Mouse (Mus musculus): ENCODE measurements around the gene Prkce. TPM values are rescaled to one million over a fixed set of nuclear protein-coding genes. Genes with fewer than 3 reads are reported as not detected.

Gene Prkce
- total and polyA plus RNA-seq, 2 experiments from 2014 or later = 91.3 to 94.3 TPM

GRCm38 (mm10) chr17:86551995-86552394, 384.4 kb downstream of the Prkce start:
- ATAC-seq (no peak), DNase-seq (no peak)
- WGBS = 52% methylated on average over 6 of the region's 6 CpGs
- Histone ChIP-seq H3K36me3 (ENCODE audit: insufficient read depth) (no peaks in the 10 kb centered on the region), H3K9me3 (ENCODE audit: low read length) (no peaks in the 10 kb centered on the region), H3K4me3 (ENCODE audit: low read depth, low read length) (no peak overlapping the region), H3K4me2 (ENCODE audit: low read depth) (no peak overlapping the region), H3K4me1 (ENCODE audit: insufficient read depth) (no peaks in the 10 kb centered on the region), H3K9ac (no peak overlapping the region), H3K27ac (ENCODE audit: low read depth, low read length) (no peak overlapping the region), H3K27me3 (ENCODE audit: insufficient read depth, low read length) (no peaks in the 10 kb centered on the region)
- no peak for TF ChIP-seq CTCF (IDR thresholded peaks at IDR 0.05; ENCODE audit: low read depth)

GRCm38 (mm10) chr17:86559206-86559891, 391.8 kb downstream of the Prkce start:
- H3K9ac ChIP-seq = no peak overlapping the region
- no peak for TF ChIP-seq CTCF (IDR thresholded peaks at IDR 0.05; ENCODE audit: low read depth)
- DNase-seq = no peak
- ATAC-seq = no peak
- 81% methylated on average over 15 of the region's 15 CpGs for WGBS
- no peak overlapping the region for H3K4me2 ChIP-seq (ENCODE audit: low read depth)
- H3K9me3 ChIP-seq (ENCODE audit: low read length) = no peaks in the 10 kb centered on the region
- H3K36me3 ChIP-seq (ENCODE audit: insufficient read depth) = no peaks in the 10 kb centered on the region; the same call in 1 of the 2 replicates
- H3K27me3 ChIP-seq (ENCODE audit: insufficient read depth, low read length) = no peaks in the 10 kb centered on the region
- no peaks in the 10 kb centered on the region for H3K4me1 ChIP-seq (ENCODE audit: insufficient read depth)
- no peak overlapping the region for H3K4me3 ChIP-seq (ENCODE audit: low read depth, low read length)
- no peak overlapping the region for H3K27ac ChIP-seq (ENCODE audit: low read depth, low read length)

GRCm38 (mm10) chr17:86560499-86560898, 392.9 kb downstream of the Prkce start:
- H3K36me3 ChIP-seq (ENCODE audit: insufficient read depth) = no peaks in the 10 kb centered on the region; the same call in 1 of the 2 replicates

GRCm38 (mm10) chr17:86570491-86570890, 402.9 kb downstream of the Prkce start:
- H3K4me1 ChIP-seq (ENCODE audit: insufficient read depth) = no peaks in the 10 kb centered on the region
- TF ChIP-seq CTCF (IDR thresholded peaks at IDR 0.05; ENCODE audit: low read depth) = no peak
- H3K4me2 ChIP-seq (ENCODE audit: low read depth) = no peak overlapping the region
- no peaks in the 10 kb centered on the region for H3K36me3 ChIP-seq (ENCODE audit: insufficient read depth)
- 86% methylated on average over 5 of the region's 5 CpGs for WGBS
- no peaks in the 10 kb centered on the region for H3K27me3 ChIP-seq (ENCODE audit: insufficient read depth, low read length)
- H3K4me3 ChIP-seq (ENCODE audit: low read depth, low read length) = no peak overlapping the region
- H3K27ac ChIP-seq (ENCODE audit: low read depth, low read length) = no peak overlapping the region
- H3K9ac ChIP-seq = no peak overlapping the region
- H3K9me3 ChIP-seq (ENCODE audit: low read length) = no peaks in the 10 kb centered on the region
- no peak for ATAC-seq
- no peak for DNase-seq

More at GRCm38 (mm10) chr17:86560499-86560898, 392.9 kb downstream of the Prkce start:
- no peaks in the 10 kb centered on the region for H3K27me3 ChIP-seq (ENCODE audit: insufficient read depth, low read length)
- no peak for ATAC-seq
- no peak overlapping the region for H3K9ac ChIP-seq
- H3K4me2 ChIP-seq (ENCODE audit: low read depth) = no peak overlapping the region
- no peak overlapping the region for H3K4me3 ChIP-seq (ENCODE audit: low read depth, low read length)
- no peak overlapping the region for H3K27ac ChIP-seq (ENCODE audit: low read depth, low read length)
- no peaks in the 10 kb centered on the region for H3K9me3 ChIP-seq (ENCODE audit: low read length)
- no peaks in the 10 kb centered on the region for H3K4me1 ChIP-seq (ENCODE audit: insufficient read depth)
- 94% methylated on average over 3 of the region's 3 CpGs for WGBS
- DNase-seq = no peak
- TF ChIP-seq CTCF (IDR thresholded peaks at IDR 0.05; ENCODE audit: low read depth) = no peak

GRCm38 (mm10) chr17:86571266-86571665, 403.7 kb downstream of the Prkce start:
- Histone ChIP-seq H3K9ac (no peak overlapping the region), H3K4me1 (ENCODE audit: insufficient read depth) (no peaks in the 10 kb centered on the region), H3K36me3 (ENCODE audit: insufficient read depth) (no peaks in the 10 kb centered on the region), H3K27me3 (ENCODE audit: insufficient read depth, low read length) (no peaks in the 10 kb centered on the region), H3K27ac (ENCODE audit: low read depth, low read length) (no peak overlapping the region), H3K4me3 (ENCODE audit: low read depth, low read length) (no peak overlapping the region), H3K4me2 (ENCODE audit: low read depth) (no peak overlapping the region), H3K9me3 (ENCODE audit: low read length) (no peaks in the 10 kb centered on the region)
- WGBS = 84% methylated on average over 3 of the region's 3 CpGs
- ATAC-seq (no peak), DNase-seq (no peak)
- TF ChIP-seq CTCF (IDR thresholded peaks at IDR 0.05; ENCODE audit: low read depth) = no peak

GRCm38 (mm10) chr17:86572136-86572535, 404.6 kb downstream of the Prkce start:
- no peak for ATAC-seq
- Histone ChIP-seq H3K4me2 (ENCODE audit: low read depth) (no peak overlapping the region), H3K27me3 (ENCODE audit: insufficient read depth, low read length) (no peaks in the 10 kb centered on the region), H3K27ac (ENCODE audit: low read depth, low read length) (no peak overlapping the region), H3K9me3 (ENCODE audit: low read length) (no peaks in the 10 kb centered on the region), H3K4me1 (ENCODE audit: insufficient read depth) (no peaks in the 10 kb centered on the region), H3K36me3 (ENCODE audit: insufficient read depth) (no peaks in the 10 kb centered on the region), H3K4me3 (ENCODE audit: low read depth, low read length) (no peak overlapping the region), H3K9ac (no peak overlapping the region)
- no peak for TF ChIP-seq CTCF (IDR thresholded peaks at IDR 0.05; ENCODE audit: low read depth)
- no peak for DNase-seq
- 90% methylated on average over 6 of the region's 6 CpGs for WGBS

GRCm38 (mm10) chr17:86572576-86572975, 405.0 kb downstream of the Prkce start:
- no peak overlapping the region for H3K27ac ChIP-seq (ENCODE audit: low read depth, low read length)
- H3K9ac ChIP-seq = no peak overlapping the region
- no peaks in the 10 kb centered on the region for H3K4me1 ChIP-seq (ENCODE audit: insufficient read depth)
- ATAC-seq (no peak), DNase-seq (no peak)
- no peaks in the 10 kb centered on the region for H3K9me3 ChIP-seq (ENCODE audit: low read length)
- TF ChIP-seq CTCF (IDR thresholded peaks at IDR 0.05; ENCODE audit: low read depth) = no peak
- no peak overlapping the region for H3K4me3 ChIP-seq (ENCODE audit: low read depth, low read length)
- no peaks in the 10 kb centered on the region for H3K27me3 ChIP-seq (ENCODE audit: insufficient read depth, low read length)
- no peak overlapping the region for H3K4me2 ChIP-seq (ENCODE audit: low read depth)
- H3K36me3 ChIP-seq (ENCODE audit: insufficient read depth) = no peaks in the 10 kb centered on the region
- 81% methylated on average over 8 of the region's 8 CpGs for WGBS

All from forebrain, postnatal 0 days (tissue).